Mouse (Mus musculus) embryonic fibroblast, embryonic 13.5 days (primary cell): ENCODE measurements at regions not wholly inside any gene's neighbourhood (a gene's known extent, or its start where the extent isn't known, plus 50 kb on each side); places are given as distances from the start of the nearest gene placed in this dataset.

Experiments used
- H3K27ac ChIP-seq: 2 replicates; pipeline ENCODE4 v1.5.1; 2012; ENCODE audit warnings: low read length, control low read depth, inconsistent platforms; ENCODE audit not compliant: insufficient read depth
- H3K4me1 ChIP-seq: 2 replicates; pipeline ENCODE4 v1.6.1; 2011; ENCODE audit warnings: low read length; ENCODE audit not compliant: control insufficient read depth, insufficient read depth
- H3K4me3 ChIP-seq: 2 replicates; pipeline ENCODE4 v1.5.1; 2011; ENCODE audit warnings: mild to moderate bottlenecking, control low read depth, low read length; ENCODE audit not compliant: insufficient read depth
- CTCF ChIP-seq: IDR thresholded peaks from 2 replicates; pipeline ENCODE4 v1.5.1; 2011; ENCODE audit warnings: mild to moderate bottlenecking, control low read depth, low read length, moderate library complexity, borderline replicate concordance; ENCODE audit not compliant: insufficient read depth
- POLR2A ChIP-seq: IDR thresholded peaks from 2 replicates; pipeline ENCODE4 v1.6.1; 2011; ENCODE audit warnings: low read depth, mild to moderate bottlenecking, control low read depth, low read length, moderate library complexity

DNA sequence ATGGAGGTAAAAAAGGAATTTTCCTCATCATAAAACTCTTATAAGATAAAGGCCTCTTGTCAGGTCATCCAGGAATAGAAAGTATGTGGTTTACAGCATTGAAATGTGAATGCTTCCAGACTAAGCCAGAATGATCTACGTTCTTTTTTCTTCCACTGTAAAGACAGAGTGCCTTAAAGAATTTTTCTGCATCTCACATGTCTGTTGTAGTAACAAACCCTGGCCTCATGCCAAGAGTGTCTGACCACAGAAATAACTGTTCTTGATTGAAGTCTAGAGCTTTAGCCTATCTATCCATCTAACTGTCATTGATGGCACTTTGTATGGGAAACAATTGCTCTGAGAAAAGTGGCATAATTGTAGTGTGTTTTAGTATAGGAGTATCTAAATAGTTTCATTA lies 246.2 kb downstream of the Dnajb9 start:
- TF ChIP-seq POLR2A (no peak), CTCF (no peak)
- H3K27ac ChIP-seq = no peak overlapping the region
- no peaks in the 10 kb centered on the region for H3K4me1 ChIP-seq
- H3K4me3 ChIP-seq = no peak overlapping the region

DNA sequence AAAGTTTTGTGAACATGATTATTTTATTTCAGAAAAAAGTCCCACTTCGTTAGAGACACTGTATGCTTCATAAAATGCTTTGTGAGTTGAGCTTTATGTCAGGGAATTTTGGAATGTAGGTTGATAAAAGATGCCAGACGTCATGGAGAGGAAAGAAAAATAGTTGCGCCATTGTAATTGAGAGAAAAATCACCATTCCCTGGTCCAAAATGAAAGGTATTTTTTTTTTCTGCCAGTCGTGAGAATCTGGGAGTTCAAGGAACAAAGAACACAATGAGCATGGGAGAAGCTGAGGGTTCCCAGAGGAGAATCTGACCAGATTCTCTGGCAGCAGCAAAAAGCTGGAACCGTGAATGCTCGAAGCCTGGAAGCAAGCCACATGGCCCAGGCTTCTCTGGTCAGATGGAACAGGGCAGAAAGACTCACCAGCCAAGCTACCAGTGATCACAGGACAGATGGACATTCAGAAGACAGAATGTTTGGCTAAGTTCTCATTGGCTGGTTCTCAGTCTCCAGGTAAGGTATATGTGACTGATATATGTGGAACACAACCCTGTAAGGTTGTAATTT lies 247.5 kb downstream of the Dnajb9 start:
- TF ChIP-seq CTCF (no peak), POLR2A (no peak)
- Histone ChIP-seq H3K4me1 (no peaks in the 10 kb centered on the region), H3K4me3 (no peak overlapping the region), H3K27ac (no peak overlapping the region)

DNA sequence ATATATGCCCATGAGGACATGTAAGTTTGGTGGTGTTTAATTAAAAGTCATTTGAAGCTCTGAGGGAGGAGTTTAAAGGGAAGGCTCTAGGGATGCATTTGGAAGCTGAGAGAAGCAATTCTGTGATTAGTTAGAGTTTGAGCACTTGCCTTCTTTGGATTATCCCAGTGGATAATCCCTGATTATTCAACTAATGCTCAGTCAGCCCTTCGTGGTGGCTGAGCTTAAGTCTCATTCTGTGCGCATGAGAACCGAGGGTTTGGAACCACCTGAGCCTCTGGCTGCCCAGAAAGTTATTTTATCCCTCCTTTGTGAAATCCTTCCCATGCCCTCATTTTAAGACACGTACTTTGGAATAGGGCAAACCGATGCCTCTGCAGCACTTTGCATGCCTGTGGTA lies 285.9 kb downstream of the Dnajb9 start:
- Histone ChIP-seq H3K27ac (no peak overlapping the region), H3K4me3 (no peak overlapping the region), H3K4me1 (no peaks in the 10 kb centered on the region)
- no peak for TF ChIP-seq POLR2A
- no peak for TF ChIP-seq CTCF

DNA sequence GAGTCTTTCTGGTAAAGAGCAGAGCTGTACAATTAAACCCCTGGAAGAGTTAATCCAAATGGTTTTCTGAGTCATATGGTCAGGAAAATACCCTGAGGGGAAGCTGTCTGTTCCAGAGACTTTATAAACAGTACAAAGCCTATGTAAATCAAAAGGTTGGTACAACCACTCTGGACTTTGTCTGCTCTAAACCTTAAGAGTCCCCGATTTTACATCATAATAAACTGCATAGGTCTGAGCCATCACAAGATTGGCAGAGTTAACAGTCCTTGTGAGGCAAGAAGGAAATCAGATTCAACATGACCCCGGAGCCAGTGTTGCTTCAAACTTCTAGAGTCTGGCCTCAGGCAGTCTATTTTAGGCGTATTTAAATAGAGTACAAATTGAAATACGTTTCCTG lies 289.7 kb downstream of the Dnajb9 start:
- Histone ChIP-seq H3K4me1 (no peaks in the 10 kb centered on the region), H3K4me3 (no peak overlapping the region), H3K27ac (no peak overlapping the region)
- TF ChIP-seq POLR2A = no peak
- no peak for TF ChIP-seq CTCF

DNA sequence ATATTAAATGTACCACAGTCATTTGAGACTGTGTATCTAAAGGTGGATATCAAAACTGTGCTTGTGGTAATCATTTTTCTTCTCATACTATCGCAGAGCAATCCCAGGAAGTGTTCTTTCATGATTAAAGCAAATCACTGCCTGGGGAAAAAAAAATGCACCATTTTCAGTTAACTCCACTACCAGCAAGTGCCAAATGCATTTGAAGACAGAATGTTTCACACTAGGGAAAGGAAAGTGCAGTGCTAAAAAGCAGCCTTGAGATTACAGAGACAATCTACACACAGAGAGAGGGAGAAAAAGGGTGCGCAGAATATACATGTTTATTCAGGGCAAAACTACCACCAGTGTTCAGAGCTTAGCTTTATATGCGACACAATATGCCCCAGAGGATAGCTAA lies 291.0 kb downstream of the Dnajb9 start:
- no peak overlapping the region for H3K4me3 ChIP-seq
- no peak for TF ChIP-seq CTCF
- TF ChIP-seq POLR2A = no peak
- no peak overlapping the region for H3K27ac ChIP-seq

DNA sequence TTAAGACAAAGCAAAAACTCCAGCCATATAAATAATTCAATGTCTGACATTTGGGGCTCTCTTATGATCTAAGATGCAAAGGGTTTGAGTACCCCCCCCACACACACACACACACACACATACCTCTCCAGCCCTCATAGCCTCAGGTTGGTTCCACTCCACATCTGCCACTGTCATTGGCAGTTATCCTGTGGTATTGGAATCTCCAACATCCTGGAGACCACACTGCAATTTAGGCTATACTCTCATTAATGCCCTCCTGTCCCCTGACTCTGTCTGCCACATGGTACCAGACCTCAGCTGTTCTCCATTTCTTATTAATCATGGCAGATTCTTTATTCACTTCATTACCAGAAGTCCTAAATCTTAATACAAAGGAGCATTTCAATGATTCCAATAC lies 293.3 kb downstream of the Dnajb9 start:
- no peak overlapping the region for H3K4me3 ChIP-seq
- no peak for TF ChIP-seq CTCF
- no peak overlapping the region for H3K27ac ChIP-seq
- H3K4me1 ChIP-seq = no peaks in the 10 kb centered on the region

More for the DNA sequence above, 291.0 kb downstream of the Dnajb9 start:
- H3K4me1 ChIP-seq = no peaks in the 10 kb centered on the region

DNA sequence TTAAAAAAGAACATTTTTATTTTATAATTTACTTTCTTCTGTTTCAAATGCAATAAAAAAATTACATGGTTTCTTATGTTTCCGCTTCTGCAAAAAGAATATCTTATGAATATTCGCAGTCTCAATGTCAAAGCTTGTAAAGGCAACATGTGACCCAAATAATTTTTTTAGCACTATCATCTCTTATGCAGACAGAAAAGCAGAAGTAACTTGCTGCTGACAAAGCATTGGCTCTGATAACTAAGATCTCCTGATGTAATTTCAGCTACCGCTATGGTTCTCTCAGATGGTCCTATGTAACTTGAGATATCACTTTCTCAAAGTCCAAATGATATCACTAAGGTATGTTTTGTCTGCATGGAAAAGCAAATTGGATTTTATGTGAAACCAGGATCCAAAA lies 310.9 kb downstream of the Dnajb9 start:
- H3K4me1 ChIP-seq = no peaks in the 10 kb centered on the region
- no peak overlapping the region for H3K4me3 ChIP-seq
- no peak overlapping the region for H3K27ac ChIP-seq
- no peak for TF ChIP-seq CTCF
- TF ChIP-seq POLR2A = no peak

DNA sequence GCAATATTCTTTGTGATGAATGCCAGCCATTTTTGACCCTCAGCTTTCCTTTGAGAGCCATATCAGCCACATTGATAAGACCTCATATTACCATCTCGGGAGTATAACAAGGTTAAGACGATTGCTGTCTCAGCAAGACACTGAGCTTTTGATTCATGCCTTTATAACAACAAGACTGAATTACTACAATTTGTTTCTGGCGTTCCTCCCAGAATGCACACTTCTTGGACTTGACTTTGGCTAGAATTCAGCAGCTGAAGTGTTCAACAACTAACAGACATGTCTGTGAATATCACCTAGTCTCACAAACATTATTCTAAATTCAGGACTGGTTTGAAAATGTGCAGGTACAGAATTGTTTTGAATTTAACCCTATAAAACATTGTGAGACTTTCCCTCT lies 324.5 kb downstream of the Dnajb9 start:
- TF ChIP-seq CTCF (no peak), POLR2A (no peak)
- Histone ChIP-seq H3K27ac (no peak overlapping the region), H3K4me3 (no peak overlapping the region), H3K4me1 (no peaks in the 10 kb centered on the region)

DNA sequence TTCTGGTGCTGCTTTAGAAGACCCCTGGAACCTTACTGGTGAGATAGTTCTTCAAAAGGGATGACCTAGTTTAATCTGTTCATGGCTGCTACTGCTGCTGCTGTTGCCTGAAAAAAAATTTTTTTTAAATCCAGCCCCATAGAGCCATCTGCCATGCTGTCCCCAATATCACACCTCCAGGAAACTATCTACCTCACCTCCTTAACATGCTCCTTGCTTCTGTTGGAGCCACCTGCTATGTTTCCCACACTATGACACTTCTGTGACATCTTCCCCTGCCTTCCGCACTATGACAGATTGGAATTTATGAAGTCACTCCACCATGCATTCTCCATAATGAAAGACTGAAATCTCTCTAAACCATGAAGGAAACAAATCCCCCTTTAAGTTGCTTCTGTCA lies 349.6 kb downstream of the Dnajb9 start:
- Histone ChIP-seq H3K4me3 (no peak overlapping the region), H3K27ac (no peak overlapping the region), H3K4me1 (no peaks in the 10 kb centered on the region)
- no peak for TF ChIP-seq POLR2A
- TF ChIP-seq CTCF = no peak

DNA sequence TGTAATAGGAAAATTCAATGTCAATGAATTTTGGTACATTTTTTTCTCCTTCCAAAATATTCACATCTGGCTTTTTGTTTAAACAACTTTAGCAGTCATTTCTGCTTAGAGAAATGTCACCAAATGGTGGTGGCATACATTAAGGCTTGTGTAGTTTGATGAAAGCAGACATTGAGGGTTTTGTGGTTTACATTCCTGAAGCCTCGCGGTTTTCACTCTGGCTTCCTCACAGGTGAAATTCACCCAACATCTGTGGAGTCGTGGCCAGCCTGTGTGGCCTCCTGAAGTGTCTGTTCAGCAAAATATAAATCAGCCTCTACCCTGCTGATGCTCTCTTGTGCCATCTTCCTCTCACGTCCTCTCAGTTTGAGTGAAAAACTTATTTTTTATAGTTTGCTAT lies 353.8 kb downstream of the Dnajb9 start:
- Histone ChIP-seq H3K4me3 (no peak overlapping the region), H3K27ac (no peak overlapping the region), H3K4me1 (no peaks in the 10 kb centered on the region)
- TF ChIP-seq POLR2A (no peak), CTCF (no peak)

DNA sequence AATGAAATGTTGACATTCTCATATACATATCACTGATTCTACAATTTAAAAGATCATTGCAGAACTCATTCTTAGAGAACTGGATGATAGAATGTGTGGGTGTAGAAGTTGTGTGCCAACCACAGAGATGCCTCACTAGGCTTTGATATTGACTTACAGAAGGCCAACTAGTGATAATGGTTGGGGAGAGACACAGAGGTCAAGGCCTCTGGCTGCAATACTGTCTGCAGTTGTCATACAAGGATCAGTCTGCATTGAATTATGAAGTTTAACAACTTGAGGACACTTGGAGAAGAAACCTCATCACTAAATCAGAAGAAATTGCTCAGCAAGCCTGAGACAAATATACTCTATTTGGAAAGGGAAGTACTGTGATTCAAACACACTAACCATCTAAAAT lies 357.9 kb downstream of the Dnajb9 start:
- no peak overlapping the region for H3K27ac ChIP-seq
- no peaks in the 10 kb centered on the region for H3K4me1 ChIP-seq
- H3K4me3 ChIP-seq = no peak overlapping the region
- TF ChIP-seq CTCF = no peak
